Mouse (Mus musculus) kidney, postnatal 14 days (tissue): ENCODE data around the gene Klf11.
A peak's percentile ranks its signal among the peaks of the same experiment; 100 is the strongest.
"Not testable (repeated sequence)": the region's sequence is repeated elsewhere in the genome, so short reads cannot be mapped to it uniquely, and the experiment has no call there.

Experiments
- DNase-seq: peaks from one replicate; pipeline ENCODE4 v3.0.0; 2022; ENCODE audit warnings: mixed read lengths

The Klf11 gene

GRCm38 (mm10) chr12:24654065-24654862 is 3.2 kb downstream of the Klf11 start:
- DNase-seq = no peak

DNA sequence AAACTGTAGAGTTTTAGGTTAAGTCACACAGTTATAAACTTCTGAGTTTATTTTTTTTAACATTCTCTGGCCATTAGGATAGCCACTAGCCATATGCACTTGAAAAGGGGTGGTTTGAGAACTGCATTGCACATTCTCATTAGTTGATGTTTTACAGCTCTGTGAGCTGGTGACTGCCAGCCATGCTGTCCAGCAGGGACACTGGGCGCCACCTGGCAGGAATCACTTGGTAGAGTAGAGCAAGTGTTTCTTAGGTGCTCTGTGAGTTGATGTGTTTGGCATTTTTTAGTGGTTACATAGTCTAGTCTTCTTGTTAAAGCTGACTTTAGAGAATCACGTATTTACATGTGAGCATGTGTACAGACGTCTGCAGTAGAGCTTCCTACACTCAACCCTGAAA is 5.4 kb downstream of the Klf11 start:
- peak; percentile 53 for DNase-seq

- DNase-seq = peak; percentile 59
Measured at GRCm38 (mm10) chr12:24658998-24659397, 7.9 kb downstream of the Klf11 start.

GRCm38 (mm10) chr12:24659923-24660322 is 8.8 kb downstream of the Klf11 start:
- no peak for DNase-seq

DNA sequence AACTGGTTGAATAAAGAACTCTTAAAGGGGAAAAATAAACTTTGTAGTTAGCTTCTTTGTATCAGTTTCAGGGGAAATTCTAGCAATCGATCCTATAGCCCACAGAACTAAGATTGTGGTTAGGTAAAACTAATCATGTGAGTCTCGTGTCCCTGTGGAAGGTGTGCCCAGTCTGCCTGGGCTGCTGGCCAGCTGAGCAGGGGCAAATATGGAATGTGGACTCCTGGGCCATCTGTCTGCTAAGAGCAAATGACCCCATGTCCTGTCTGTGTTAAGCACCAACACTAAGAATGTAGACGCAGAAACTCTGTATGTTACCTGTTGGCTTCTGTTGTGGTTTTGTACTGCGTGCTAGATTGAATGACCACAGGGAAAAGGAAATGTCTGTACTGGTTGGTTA is 10.0 kb downstream of the Klf11 start:
- DNase-seq = peak; percentile 69

DNA sequence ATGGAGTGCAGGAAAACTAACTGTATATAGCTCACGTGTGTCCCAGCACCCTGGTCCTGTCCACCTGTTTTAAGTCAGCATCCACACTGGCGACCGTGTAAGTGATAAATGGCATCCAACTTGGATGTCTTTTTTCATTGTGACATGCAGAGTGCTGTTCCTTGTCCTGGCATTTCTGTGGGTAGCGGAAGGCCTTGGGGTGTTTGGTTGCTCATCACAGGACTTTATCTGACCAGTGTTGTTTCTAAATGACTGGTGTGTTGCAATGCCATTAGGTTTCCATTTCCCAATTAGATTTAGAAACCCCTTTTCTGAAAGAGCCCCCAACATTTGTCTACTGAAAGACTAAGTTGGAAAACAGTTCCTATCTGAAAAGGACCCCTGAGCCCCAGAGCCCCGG is 11.1 kb downstream of the Klf11 start:
- DNase-seq = no peak

DNA sequence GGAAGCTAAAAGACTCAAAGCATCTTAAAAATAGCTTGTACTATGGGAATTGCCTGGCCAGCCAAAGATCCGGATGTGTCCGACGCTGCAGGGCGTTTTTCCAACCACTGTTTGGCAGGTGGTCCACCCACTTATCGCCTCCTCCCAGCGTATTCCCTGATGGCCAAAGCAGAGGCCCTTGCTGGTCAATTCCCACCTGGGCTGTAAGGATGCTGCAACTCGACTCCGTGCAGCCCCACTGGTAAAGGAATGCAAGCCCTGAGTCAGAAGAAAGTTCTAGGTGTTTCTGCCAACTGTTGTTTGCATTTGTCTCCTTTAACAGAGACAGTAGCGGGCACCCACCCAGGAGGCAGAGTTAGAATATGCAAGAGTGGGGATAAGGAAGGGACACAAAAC is 29.0 kb downstream of the Klf11 start:
- peak; percentile 40 for DNase-seq

GRCm38 (mm10) chr12:24680492-24681285 is 29.6 kb downstream of the Klf11 start:
- peak; percentile 44 for DNase-seq

GRCm38 (mm10) chr12:24681286-24682023 is 30.4 kb downstream of the Klf11 start, which contains the start of gene Cys1:
TSS of gene Cys1 (minus strand) at chr12:24681813.
- DNase-seq = peak; percentile 82

- peak; percentile 77 for DNase-seq
Measured at GRCm38 (mm10) chr12:24682563-24682962, 31.5 kb downstream of the Klf11 start.

GRCm38 (mm10) chr12:24683461-24683860 is 32.4 kb downstream of the Klf11 start:
- no peak for DNase-seq

- peak; percentile 78 for DNase-seq
Measured at GRCm38 (mm10) chr12:24686038-24686695, 35.1 kb downstream of the Klf11 start.

DNA sequence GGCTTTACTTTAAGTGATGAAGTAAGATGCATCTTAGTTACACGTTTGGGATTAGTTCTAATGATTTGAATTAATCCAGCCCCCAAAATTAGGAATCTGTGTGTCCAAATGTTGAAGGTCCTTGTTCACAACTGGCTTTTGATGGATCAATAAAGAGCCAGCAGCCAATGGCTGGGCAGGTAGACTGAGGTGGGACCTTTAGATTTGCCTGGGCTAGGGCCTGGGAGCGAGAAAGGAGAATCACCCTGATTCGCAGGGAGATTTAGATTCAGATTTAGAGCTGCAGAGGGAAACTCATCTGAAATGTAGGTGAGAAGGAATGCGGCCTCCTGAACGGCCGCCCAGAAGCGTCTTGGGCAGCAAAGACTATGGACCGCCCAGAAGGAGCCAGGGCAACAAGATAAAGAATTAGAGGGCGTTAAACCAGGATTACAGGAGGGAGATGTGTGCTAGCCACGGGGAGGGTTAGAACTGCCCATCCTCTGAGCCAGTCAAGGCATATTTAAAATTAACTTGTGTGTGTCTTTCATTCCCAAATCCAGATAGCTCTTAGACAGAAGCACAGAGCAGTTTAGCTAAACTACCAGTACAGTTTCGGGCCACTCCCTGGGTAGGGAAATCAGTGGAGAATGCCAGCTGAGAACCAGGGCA is 35.7 kb downstream of the Klf11 start:
- DNase-seq = no peak

- DNase-seq = peak; percentile 68
Measured at GRCm38 (mm10) chr12:24690351-24690750, 39.3 kb downstream of the Klf11 start.

GRCm38 (mm10) chr12:24696500-24697483 is 45.7 kb downstream of the Klf11 start:
- peak; percentile 92 for DNase-seq

- no peak for DNase-seq
Measured at GRCm38 (mm10) chr12:24697484-24698204, 46.6 kb downstream of the Klf11 start.

DNA sequence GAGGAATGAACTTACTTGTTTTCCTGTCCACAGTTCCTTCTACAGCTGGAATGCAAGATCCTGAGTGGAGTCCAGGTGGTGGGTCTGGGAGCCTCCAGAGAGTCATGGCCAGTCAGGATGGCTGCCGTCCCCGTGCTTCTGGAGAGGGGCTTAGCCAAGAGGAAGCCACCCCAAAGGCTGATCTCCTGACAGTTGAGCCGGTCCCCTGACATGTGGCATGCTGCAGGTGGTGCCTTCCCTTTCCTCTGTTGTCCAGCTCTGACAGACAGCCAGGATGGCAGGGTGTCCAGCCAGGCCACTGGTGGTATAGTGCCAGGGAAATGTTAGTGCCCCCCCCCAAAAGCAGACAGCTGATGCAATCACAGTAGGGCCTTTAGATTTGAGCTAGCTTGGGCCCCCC is 47.4 kb downstream of the Klf11 start:
- no peak for DNase-seq

DNA sequence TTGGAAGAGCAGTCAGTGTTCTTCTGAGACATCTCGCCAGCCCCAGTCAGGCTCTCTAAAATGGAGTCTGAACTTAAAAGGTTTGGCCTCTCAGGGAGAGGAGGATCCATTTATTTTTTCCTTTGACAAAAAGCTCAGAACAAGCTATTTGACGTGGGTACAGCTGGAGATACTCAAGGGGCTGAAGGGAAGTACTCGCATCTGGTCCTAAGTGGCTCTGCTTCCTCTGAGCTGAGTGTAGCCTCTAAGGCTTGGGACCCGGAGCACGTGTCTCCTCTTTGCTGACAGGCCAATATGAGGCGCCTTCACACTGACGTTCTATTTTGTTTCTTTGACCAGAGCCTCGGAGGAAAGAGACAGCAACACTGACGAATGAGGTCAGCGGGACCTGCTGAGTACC is 48.5 kb downstream of the Klf11 start:
- DNase-seq = no peak

DNA sequence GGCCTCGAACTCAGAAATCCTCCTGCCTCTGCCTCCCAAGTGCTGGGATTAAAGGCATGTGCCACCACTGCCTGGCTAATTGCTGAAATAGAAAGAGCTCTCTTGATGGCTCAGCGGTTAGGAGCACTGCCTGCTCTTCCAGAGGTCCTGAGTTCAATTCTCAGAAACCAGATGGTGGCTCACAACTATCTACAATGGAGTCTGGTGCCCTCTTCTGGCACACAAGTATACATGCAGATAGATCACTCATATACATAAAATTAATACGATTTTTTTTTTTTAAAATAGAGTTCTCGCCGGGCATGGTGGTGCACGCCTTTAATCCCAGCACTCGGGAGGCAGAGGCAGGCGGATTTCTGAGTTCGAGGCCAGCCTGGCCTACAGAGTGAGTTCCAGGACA is 50.5 kb downstream of the Klf11 start:
- not testable (repeated sequence) for DNase-seq

GRCm38 (mm10) chr12:24703013-24703412 is 51.9 kb downstream of the Klf11 start:
- DNase-seq = no peak
